Mouse (Mus musculus) ovary, adult 2 months (tissue): Measurements from ENCODE around the gene Ndufv1. TPM values are rescaled to one million over a fixed set of nuclear protein-coding genes. Genes with fewer than 3 reads are reported as not detected.

ENCODE experiments used
- polyA plus RNA-seq: library from polyadenylated mRNA; depleted of rRNA; stranded (reverse); fragments of >200 nt; gene quantifications from 2 replicates; pipeline ENCODE4 v1.2.3, GENCODE M21; 2012; rRNA removed

Gene Ndufv1
- polyA plus RNA-seq, result 114 and 130 TPM in 2 replicates

DNA sequence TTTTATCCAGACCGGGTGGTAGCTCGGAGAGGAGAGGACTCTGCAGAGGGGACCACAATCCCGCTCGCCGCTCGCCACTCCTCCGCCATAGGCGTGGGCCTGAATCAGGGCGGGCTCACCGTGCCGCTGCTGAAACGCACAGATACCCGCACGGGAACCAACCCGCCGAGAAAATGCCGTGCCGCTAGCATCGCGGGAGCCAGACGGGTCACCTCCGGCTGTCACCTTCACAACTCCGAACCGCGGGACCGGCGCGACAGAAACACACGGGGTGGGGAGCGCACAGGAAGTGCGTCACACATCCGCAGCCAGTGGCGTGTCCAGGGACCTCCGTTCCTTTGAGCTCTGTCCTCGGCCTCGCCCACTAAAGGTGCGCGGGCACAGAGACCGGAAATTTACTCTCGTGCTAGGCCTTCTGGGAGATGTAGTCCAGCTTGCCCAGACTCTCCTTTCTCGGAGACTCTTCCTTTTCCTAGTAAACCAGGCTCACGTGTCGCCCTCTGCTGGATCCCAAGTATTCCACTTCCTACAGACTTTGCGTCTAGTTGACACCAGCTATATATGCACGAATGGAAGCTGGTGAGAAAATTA, at the start of gene Ndufv1:
Gene Ndufv1, minus strand, starts transcription at position 375 of the 591 bp plus-strand sequence.

DNA sequence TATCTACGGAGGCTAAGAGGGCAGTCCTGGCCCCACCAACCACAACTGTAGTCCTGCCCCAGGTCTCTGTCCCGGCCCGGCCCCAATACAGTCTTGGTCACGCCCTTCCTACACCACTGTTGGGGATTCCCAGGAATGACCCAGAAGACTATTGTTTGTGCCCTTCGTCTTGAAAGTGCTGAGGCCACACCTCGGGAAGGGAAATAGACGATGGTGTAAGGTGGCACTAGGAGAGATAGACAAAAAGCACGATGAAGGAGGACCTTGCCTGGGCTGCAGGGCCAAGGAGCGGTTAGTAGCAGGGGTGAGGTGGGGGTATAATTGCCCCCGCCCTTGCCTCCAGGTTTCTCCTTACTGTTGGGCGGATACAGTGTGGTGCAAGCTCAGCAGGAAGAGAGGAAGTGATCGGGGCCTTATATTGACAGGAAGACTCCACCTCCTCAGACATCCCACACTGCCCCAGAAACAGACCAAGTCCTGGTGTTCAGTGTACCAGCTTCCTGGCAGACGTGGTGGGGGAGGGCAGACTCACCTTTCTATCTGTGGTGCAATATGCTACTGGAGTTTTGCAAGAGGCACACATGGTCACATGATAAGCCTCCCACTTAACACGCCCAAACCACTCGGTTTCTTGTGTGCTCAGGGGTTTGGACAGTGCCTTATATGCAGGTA, 46.6 kb upstream of the Ndufv1 start, which contains the start of gene Gstp3:
Gene Gstp3, minus strand, starts transcription at position 501 of the 672 bp plus-strand sequence.

DNA sequence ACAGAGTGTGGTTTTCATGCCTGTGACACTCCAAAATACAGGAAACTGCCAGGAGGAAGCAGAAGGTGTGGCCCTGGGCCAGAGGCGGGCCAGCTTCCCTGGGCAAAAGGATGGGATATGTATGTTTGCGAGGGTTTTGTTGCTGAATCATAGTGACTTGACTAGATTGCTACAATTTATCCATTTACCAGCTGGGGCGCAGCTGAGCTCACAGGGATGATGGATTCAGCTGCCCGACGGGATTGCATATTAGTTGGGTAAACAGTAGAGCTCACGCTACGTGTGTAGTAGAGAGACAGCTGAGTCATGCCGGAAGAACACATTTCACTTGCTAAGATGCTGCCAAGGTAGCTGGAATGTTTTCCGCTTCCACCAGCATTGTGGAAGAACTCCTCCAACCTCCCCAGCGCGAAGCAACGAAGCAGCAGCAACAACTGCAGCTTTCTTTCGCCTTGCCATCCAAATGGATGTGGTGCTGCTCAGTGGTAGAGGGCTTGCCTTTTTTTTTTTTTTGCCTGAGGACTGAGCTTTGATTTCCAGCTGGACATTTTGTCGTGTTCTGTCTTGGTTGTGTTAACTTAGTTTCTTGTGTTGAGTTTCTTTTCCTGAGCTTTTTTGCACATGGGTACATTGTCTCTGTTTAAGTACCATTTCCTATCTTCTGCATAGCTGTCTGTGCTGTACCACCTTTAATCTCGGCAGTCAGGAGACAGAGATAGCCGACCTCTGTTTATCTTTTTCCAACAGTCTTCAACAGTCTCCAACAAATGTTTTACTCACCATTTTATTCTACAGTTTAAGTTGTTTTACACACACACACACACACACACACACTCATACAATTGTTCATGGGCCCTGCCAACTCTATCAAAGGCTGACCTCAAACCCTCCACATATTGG, 33.6 kb upstream of the Ndufv1 start, which contains the start of gene Gstp2:
Gene Gstp2, minus strand, starts transcription at position 58 of the 900 bp plus-strand sequence.

DNA sequence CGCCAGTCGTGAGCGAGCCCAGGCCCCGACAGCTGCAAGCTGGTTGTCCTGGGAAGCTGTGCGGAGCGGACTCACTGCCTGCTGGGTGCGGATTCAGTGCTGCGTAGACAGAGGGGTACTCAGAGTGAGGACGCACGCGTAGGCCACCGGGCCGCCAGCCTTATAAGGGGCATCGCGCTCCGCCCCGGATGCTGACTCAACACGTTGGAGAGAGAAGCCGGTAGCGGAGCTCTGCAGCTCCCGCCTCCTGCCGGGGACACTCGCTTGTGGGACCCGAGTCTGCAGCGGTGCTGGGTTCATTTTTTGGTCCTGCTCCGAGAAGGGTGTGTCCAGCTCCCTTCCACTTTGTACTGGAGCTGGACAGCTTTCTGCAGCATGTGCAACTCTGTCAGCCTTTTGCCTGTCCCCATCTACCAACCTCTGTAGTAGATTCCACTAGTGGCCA, 25.2 kb upstream of the Ndufv1 start, which contains the start of gene Gstp1:
Gene Gstp1, minus strand, starts transcription at position 198 of the 445 bp plus-strand sequence.

DNA sequence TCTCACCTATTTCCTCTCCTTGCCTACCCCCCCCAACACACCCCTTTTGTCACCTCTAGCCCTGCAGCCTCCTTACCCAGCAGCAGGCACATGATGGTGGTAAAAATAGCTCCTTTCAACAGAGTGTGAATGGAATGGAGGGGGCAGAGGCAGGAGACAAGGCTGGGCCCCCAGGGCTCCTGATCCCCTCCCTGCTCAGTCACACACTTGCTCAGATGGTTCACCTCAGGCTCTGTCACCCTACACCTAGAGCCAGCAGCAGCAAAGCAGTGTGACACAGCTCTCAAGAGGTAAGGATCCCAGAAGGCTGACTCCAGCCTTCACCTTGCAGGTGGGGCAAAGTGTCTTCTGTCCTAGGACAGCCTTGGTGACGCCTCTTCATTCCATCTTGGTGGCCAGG, 9.5 kb downstream of the Ndufv1 start, which contains the start of gene Doc2g:
Gene Doc2g, plus strand, starts transcription at position 202 of the 400 bp plus-strand sequence.

DNA sequence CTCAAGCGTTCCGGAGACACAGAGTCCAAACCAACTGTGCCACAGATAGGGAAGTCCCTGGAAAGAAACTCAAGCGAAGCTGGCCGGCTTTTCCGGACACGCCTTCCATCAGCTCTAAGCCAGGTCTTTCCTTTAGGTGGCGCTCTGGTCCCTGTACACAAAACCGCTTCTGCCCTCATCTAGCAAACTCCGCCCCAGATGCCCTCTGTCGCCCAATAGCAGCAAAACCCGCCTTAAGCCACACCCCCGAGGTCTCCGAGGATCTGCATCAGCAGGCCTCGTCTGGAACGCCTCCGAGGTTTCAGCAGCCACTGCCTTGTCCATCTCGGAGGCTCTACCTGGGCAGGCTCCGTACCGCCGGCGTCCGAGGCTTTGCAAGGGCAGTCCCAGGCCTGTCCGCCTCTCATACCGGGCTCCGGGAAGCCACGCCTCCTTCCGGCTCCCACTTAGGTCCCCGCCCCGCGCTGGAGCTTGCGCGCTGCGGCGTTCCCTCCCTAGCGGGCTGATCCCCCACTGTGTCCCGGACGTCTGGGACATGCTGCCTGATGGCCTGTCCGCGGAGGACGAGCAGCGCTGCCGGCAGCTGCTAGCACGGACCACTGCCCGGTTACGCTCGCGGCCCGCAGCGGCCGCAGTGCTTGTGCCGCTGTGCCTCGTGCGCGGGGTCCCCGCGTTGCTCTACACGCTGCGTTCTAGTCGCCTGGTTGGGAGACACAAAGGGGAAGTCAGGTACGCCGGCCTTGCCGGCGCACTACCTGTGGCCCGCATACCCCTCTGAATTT, 12.3 kb downstream of the Ndufv1 start, which contains the start of the genes Nudt8 and Gm49405:
Gene Nudt8, plus strand, starts transcription at position 462 of the 782 bp plus-strand sequence.
Gene Gm49405, plus strand, starts transcription at position 508 of the 782 bp plus-strand sequence.

DNA sequence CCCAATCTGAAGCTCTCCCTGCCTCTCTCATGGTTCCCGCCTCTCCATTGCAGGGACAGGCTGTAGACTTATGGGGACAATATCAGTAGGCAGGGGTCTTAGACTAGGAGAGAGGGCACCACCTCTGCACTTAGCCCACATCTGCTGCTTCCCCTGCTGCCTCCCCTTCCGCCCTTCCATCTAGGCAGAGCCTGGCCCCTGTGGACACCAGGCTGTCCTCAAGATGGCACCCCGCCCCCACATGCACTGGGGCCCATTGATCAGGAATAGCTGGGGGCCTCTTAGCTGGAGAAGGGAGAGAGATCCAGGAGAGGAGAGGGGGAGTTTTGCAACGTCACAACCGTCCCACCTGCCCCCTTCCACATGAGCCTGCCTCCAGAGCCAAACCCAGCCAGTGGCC, 20.2 kb downstream of the Ndufv1 start, which contains the start of gene Tbx10:
Gene Tbx10, plus strand, starts transcription at position 337 of the 400 bp plus-strand sequence.

DNA sequence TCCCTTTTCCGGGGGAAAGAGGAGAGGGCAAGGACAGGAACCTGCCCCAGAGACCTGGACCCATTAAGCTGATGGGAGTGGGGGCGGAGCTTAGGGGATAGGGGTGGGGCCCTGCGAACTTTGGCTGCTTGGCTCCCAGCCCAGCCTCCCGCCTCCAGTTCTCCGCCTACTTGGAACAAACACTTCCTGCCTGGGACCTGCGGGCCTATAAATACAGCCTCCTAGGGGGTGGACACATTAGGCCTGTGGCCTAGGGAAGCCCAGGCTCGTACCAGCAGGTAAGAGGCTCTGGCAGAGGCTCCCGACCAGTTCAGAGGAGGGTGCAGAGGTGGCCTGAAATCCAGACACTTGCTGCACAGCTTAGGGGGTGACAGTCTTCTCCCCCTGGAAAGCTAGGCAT, 26.3 kb downstream of the Ndufv1 start, which contains the start of gene Acy3:
Gene Acy3, plus strand, starts transcription at position 237 of the 400 bp plus-strand sequence.

DNA sequence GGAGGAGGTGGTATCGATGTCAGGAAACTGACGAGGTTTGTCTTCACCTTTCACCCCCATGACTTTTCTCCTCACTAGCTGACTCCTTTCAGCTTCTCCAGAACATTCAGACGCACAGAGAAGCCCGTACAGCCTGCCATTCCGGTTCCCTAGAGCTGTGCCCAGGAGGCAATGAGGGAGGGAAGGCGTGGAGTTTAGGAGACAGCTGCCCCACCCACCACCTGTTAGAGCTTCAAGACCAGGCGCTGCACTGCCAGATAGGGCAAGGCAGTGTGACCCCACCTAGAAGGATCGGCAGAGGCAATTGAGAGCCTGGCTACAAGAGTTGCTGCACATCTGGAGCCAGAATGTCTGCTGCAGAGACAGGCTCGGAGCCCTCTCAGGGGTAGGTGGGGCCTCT, 40.4 kb downstream of the Ndufv1 start, which contains the start of gene Aldh3b2:
Gene Aldh3b2, plus strand, starts transcription at position 100 of the 400 bp plus-strand sequence.

DNA sequence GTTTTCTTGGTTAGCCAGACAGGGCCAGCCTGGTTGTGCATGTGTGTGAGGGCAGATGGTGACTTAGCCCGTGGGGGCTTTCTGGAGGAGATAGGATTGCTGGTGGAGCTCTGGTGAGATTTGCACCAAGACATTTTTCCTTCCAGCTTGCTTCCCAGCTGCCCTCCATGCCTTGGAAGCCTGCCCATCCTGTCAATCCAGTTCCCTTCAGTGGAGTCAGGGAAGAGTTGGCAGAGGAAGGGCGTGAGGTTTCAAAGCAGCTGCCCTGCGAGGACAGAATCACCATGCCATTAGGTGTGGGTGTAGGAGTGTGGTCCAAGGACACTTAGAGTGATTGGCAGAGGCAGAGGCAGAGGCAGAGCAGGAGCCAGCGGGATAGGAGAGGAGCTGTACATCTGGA, 54.1 kb downstream of the Ndufv1 start, which contains the start of gene Aldh3b3:
Gene Aldh3b3, plus strand, starts transcription at position 176 of the 400 bp plus-strand sequence.

Other genes starting within 250 kb of the Ndufv1 start
- gene Kmt5b, start 245.4 kb downstream of the Ndufv1 start, polyA plus RNA-seq, result 14.5 and 17.9 TPM in 2 replicates
- 104 and 134 TPM in 2 replicates for gene Chka, start 161.0 kb downstream of the Ndufv1 start, polyA plus RNA-seq
- 201 and 237 TPM in 2 replicates for gene Tcirg1, start 105.7 kb downstream of the Ndufv1 start, polyA plus RNA-seq
- 383 and 425 TPM in 2 replicates for gene Ndufs8, start 100.0 kb downstream of the Ndufv1 start, polyA plus RNA-seq
- gene Aldh3b1, start 83.0 kb downstream of the Ndufv1 start, polyA plus RNA-seq, result 48.6 and 65.2 TPM in 2 replicates
- gene Unc93b1, start 77.6 kb downstream of the Ndufv1 start, polyA plus RNA-seq, result 181 and 196 TPM in 2 replicates
- 0.06 and 0.22 TPM in 2 replicates for gene Aldh3b3, start 54.2 kb downstream of the Ndufv1 start, polyA plus RNA-seq
- gene Aldh3b2, start 40.5 kb downstream of the Ndufv1 start, polyA plus RNA-seq, result 1.8 and 2.1 TPM in 2 replicates
- gene Acy3, start 26.2 kb downstream of the Ndufv1 start, polyA plus RNA-seq, result 26.4 and 39.5 TPM in 2 replicates
- not detected in 2 replicates for gene Tbx10, start 20.1 kb downstream of the Ndufv1 start, polyA plus RNA-seq
- 21.4 and 31.4 TPM in 2 replicates for gene Nudt8, start 12.2 kb downstream of the Ndufv1 start, polyA plus RNA-seq
- 2.0 and 3.0 TPM in 2 replicates for gene Gm49405, start 12.2 kb downstream of the Ndufv1 start, polyA plus RNA-seq
- gene Doc2g, start 9.5 kb downstream of the Ndufv1 start, polyA plus RNA-seq, result 14.7 and 15.3 TPM in 2 replicates
- gene Gstp1, start 25.2 kb upstream of the Ndufv1 start, polyA plus RNA-seq, result 602 and 633 TPM in 2 replicates
- 19.2 and 19.7 TPM in 2 replicates for gene Gstp2, start 33.2 kb upstream of the Ndufv1 start, polyA plus RNA-seq
- 0.62 and 1.6 TPM in 2 replicates for gene Gstp3, start 46.8 kb upstream of the Ndufv1 start, polyA plus RNA-seq
- not detected in 2 replicates for gene Cabp2, start 68.8 kb upstream of the Ndufv1 start, polyA plus RNA-seq
- 282 and 353 TPM in 2 replicates for gene Cdk2ap2, start 84.4 kb upstream of the Ndufv1 start, polyA plus RNA-seq
- gene Pitpnm1, start 87.2 kb upstream of the Ndufv1 start, polyA plus RNA-seq, result 140 and 151 TPM in 2 replicates
- 123 and 142 TPM in 2 replicates for gene Aip, start 113.1 kb upstream of the Ndufv1 start, polyA plus RNA-seq
- 0.10 and 0.18 TPM in 2 replicates for gene Gpr152, start 127.0 kb upstream of the Ndufv1 start, polyA plus RNA-seq
- 0.06 TPM in 1 of 2 replicates, not detected in the other for gene Cabp4, start 131.2 kb upstream of the Ndufv1 start, polyA plus RNA-seq
- 376 and 395 TPM in 2 replicates for gene Coro1b, start 135.8 kb upstream of the Ndufv1 start, polyA plus RNA-seq
- gene Ptprcap, start 140.8 kb upstream of the Ndufv1 start, polyA plus RNA-seq, result 32.6 and 49.4 TPM in 2 replicates
- gene Rps6kb2, start 150.5 kb upstream of the Ndufv1 start, polyA plus RNA-seq, result 34.0 and 51.7 TPM in 2 replicates
- gene Carns1, start 162.7 kb upstream of the Ndufv1 start, polyA plus RNA-seq, result 11.3 and 12.2 TPM in 2 replicates
- 5.6 and 6.3 TPM in 2 replicates for gene Tbc1d10c, start 178.5 kb upstream of the Ndufv1 start, polyA plus RNA-seq
- 485 and 610 TPM in 2 replicates for gene Ppp1ca, start 179.3 kb upstream of the Ndufv1 start, polyA plus RNA-seq
- gene Rad9a, start 188.9 kb upstream of the Ndufv1 start, polyA plus RNA-seq, result 28.8 and 35.2 TPM in 2 replicates
- gene Clcf1, start 201.4 kb upstream of the Ndufv1 start, polyA plus RNA-seq, result 39.8 and 49.9 TPM in 2 replicates
- not detected in 2 replicates for gene AC109138.7, start 201.6 kb upstream of the Ndufv1 start, polyA plus RNA-seq
- 79.9 and 81.1 TPM in 2 replicates for gene Pold4, start 219.1 kb upstream of the Ndufv1 start, polyA plus RNA-seq